Mouse (Mus musculus) liver, embryonic 15.5 days (tissue): ENCODE results near the gene Palmd. TPM values are rescaled to one million over a fixed set of nuclear protein-coding genes. Genes with fewer than 3 reads are reported as not detected.

ENCODE experiments used
- ATAC-seq: fragments of 200-750 bp; cut with Nextera tagmentation; 2 replicates; pipeline ENCODE4 v1.8.0; 2017; ENCODE audit warnings: moderate number of reproducible peaks, mild to moderate bottlenecking, moderate library complexity; ENCODE audit not compliant: insufficient read depth
- H3K27ac ChIP-seq: fragments of 300-500 bp; sonication (generic); replicated peaks from 2 replicates; pipeline ENCODE4 v1.5.1; 2015; ENCODE audit warnings: mild to moderate bottlenecking, inconsistent platforms
- H3K27me3 ChIP-seq: fragments of 300-500 bp; sonication (generic); 2 replicates; pipeline ENCODE4 v1.6.1; 2015; ENCODE audit warnings: mild to moderate bottlenecking, inconsistent platforms
- H3K36me3 ChIP-seq: fragments of 300-500 bp; sonication (generic); replicated peaks from 2 replicates; pipeline ENCODE4 v1.6.1; 2015; ENCODE audit warnings: moderate library complexity, mild to moderate bottlenecking, inconsistent platforms
- H3K4me1 ChIP-seq: fragments of 300-500 bp; sonication (generic); replicated peaks from 2 replicates; pipeline ENCODE4 v1.6.1; 2015; ENCODE audit warnings: inconsistent platforms
- H3K4me2 ChIP-seq: fragments of 300-500 bp; sonication (generic); 2 replicates; pipeline ENCODE4 v1.6.1; 2015; ENCODE audit warnings: moderate library complexity, mild to moderate bottlenecking, inconsistent platforms
- H3K4me3 ChIP-seq: fragments of 300-500 bp; sonication (generic); replicated peaks from 2 replicates; pipeline ENCODE4 v1.5.1; 2015; ENCODE audit warnings: mild to moderate bottlenecking, inconsistent platforms
- H3K9ac ChIP-seq: fragments of 300-500 bp; sonication (generic); 2 replicates; pipeline ENCODE4 v1.6.1; 2015; ENCODE audit warnings: moderate library complexity, mild to moderate bottlenecking, inconsistent platforms
- H3K9me3 ChIP-seq: fragments of 300-500 bp; sonication (generic); replicated peaks from 2 replicates; pipeline ENCODE4 v1.6.1; 2016; ENCODE audit warnings: inconsistent platforms
- WGBS: fragments of 180-500 bp; shearing (Covaris S2); methylation state at CpG from one replicate; pipeline ENCODE4 v1.1.7; 2015; ENCODE audit warnings: mixed read lengths; ENCODE audit not compliant: insufficient replicate concordance; 5-methylcytosine and 5-hydroxymethylcytosine counted together
- polyA plus RNA-seq: library from polyadenylated mRNA; unstranded; fragments of >200 nt; fragmentation: Nextera tagmentation; extraction: Ambion mirVana; gene quantifications from 2 replicates; pipeline ENCODE4 v1.2.1, GENCODE M21; 2015

The Palmd gene
- polyA plus RNA-seq, 1 experiment from 2014 or later = 3.5 TPM

DNA sequence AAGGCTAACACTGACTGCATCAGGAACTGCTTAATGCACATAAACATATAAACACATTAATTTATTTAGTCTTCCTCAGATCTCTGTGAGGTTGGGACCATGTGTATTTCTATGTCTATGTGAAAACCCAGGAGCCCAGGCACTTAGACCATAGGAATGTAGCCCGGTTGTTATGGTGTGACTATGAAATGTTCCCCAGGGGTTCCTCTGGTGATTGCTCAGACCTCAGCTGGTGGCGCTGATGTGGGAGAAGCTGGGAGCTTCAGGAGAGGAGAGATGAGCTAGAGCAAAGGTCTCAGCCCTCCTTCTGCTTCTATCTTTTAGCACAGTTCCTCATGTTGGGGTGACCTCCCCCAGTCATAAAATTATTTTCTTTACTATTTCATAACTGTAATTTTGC is 8.4 kb downstream of the Palmd start:
- Histone ChIP-seq H3K4me3 (no peak overlapping the region), H3K9me3 (no peaks in the 10 kb centered on the region), H3K4me2 (no peak overlapping the region), H3K4me1 (no peaks in the 10 kb centered on the region), H3K36me3 (no peaks in the 10 kb centered on the region), H3K27ac (no peak overlapping the region), H3K9ac (no peak overlapping the region), H3K27me3 (no peaks in the 10 kb centered on the region)
- ATAC-seq = no peak
- 72% methylated on average over 2 of the region's 2 CpGs for WGBS

DNA sequence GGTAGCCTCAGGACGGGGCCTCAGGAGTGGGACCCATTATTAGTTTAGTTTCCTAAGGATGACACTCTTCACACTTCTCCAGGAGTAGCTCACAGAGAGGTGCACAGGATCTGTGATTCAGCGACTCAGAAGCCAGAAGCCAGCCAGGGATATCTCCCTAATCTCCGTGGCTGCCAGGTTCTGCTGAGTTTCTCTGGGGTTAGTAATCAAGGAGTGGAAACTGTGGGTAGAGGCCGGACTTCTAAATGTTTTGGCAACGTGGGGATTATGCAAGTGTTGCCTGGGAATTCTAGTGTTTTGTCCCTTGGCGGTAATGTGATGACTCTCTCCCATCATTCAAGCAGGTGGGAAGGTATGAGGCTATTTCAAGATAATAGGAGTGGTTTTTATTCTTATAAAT is 13.7 kb downstream of the Palmd start:
- no peaks in the 10 kb centered on the region for H3K9me3 ChIP-seq
- no peak overlapping the region for H3K27ac ChIP-seq
- H3K4me2 ChIP-seq = no peak overlapping the region
- no peak overlapping the region for H3K9ac ChIP-seq
- H3K36me3 ChIP-seq = no peaks in the 10 kb centered on the region
- H3K27me3 ChIP-seq = no peaks in the 10 kb centered on the region
- no peak for ATAC-seq
- 54% methylated on average over 6 of the region's 6 CpGs for WGBS
- H3K4me3 ChIP-seq = no peak overlapping the region
- H3K4me1 ChIP-seq = peaks cover 7% of the 10 kb centered on the region; the same call in 1 of the 2 replicates

DNA sequence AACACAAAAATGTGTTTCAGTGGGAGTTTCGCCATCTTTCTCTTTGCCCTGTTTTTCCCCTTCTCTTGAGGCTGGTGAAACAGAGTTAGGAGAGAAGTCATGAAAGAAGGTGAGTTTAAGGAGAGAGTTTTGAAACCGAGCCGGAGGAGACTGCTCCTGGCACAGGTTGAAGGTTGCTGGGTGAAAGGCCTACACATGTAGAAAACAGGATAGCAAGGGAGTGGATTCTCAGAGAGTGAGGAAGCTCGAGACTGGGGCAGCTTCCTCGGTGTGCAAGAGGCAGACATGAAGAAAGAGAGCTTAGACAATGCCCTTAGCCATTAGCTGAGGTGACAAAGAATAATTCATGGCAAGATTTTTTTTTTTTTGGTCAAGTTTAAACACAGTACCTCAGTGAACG is 15.4 kb downstream of the Palmd start:
- H3K27ac ChIP-seq = no peak overlapping the region

GRCm38 (mm10) chr3:116952242-116952899 is 16.4 kb downstream of the Palmd start:
- WGBS = 65% methylated on average over 8 of the region's 8 CpGs
- Histone ChIP-seq H3K4me1 (peaks cover 7% of the 10 kb centered on the region; the same call in 1 of the 2 replicates), H3K4me3 (no peak overlapping the region), H3K9ac (no peak overlapping the region), H3K9me3 (no peaks in the 10 kb centered on the region), H3K27ac (no peak overlapping the region), H3K36me3 (no peaks in the 10 kb centered on the region), H3K27me3 (no peaks in the 10 kb centered on the region), H3K4me2 (no peak overlapping the region)
- no peak for ATAC-seq

More for the DNA sequence above, 15.4 kb downstream of the Palmd start:
- H3K4me2 ChIP-seq = no peak overlapping the region
- peaks cover 7% of the 10 kb centered on the region; the same call in 1 of the 2 replicates for H3K4me1 ChIP-seq
- no peaks in the 10 kb centered on the region for H3K36me3 ChIP-seq
- WGBS = 51% methylated on average over 6 of the region's 6 CpGs
- H3K4me3 ChIP-seq = no peak overlapping the region
- H3K27me3 ChIP-seq = no peaks in the 10 kb centered on the region
- no peak overlapping the region for H3K9ac ChIP-seq
- ATAC-seq = no peak
- H3K9me3 ChIP-seq = no peaks in the 10 kb centered on the region

- no peaks in the 10 kb centered on the region for H3K9me3 ChIP-seq
- H3K4me3 ChIP-seq = no peak overlapping the region
- H3K4me2 ChIP-seq = no peak overlapping the region
- no peak overlapping the region for H3K9ac ChIP-seq
- peaks cover 7% of the 10 kb centered on the region; the same call in 1 of the 2 replicates for H3K4me1 ChIP-seq
- H3K27me3 ChIP-seq = no peaks in the 10 kb centered on the region
- no peaks in the 10 kb centered on the region for H3K36me3 ChIP-seq
- no peak overlapping the region; the same call in 1 of the 2 replicates for H3K27ac ChIP-seq
- WGBS = 62% methylated on average over 3 of the region's 3 CpGs
- no peak for ATAC-seq
Observed at GRCm38 (mm10) chr3:116951489-116951888, 17.3 kb downstream of the Palmd start.

- Histone ChIP-seq H3K4me3 (no peak overlapping the region), H3K27ac (no peak overlapping the region), H3K4me1 (peaks cover 7% of the 10 kb centered on the region; the same call in 1 of the 2 replicates), H3K4me2 (no peak overlapping the region), H3K9ac (no peak overlapping the region), H3K27me3 (no peaks in the 10 kb centered on the region), H3K9me3 (no peaks in the 10 kb centered on the region), H3K36me3 (no peaks in the 10 kb centered on the region)
- 50% methylated on average over 6 of the region's 6 CpGs for WGBS
- peak; percentile 67 for ATAC-seq
Observed at GRCm38 (mm10) chr3:116950665-116951115, 18.1 kb downstream of the Palmd start.

- H3K4me3 ChIP-seq = no peak overlapping the region
- WGBS = 55% methylated on average over 4 of the region's 4 CpGs
- peaks cover 1% of the 10 kb centered on the region; the same call in 1 of the 2 replicates for H3K4me1 ChIP-seq
- no peaks in the 10 kb centered on the region for H3K27me3 ChIP-seq
- no peaks in the 10 kb centered on the region for H3K36me3 ChIP-seq
- ATAC-seq = no peak
- no peak overlapping the region for H3K9ac ChIP-seq
- H3K9me3 ChIP-seq = no peaks in the 10 kb centered on the region
- no peak overlapping the region for H3K27ac ChIP-seq
- no peak overlapping the region for H3K4me2 ChIP-seq
Observed at GRCm38 (mm10) chr3:116946476-116946875, 22.3 kb downstream of the Palmd start.

DNA sequence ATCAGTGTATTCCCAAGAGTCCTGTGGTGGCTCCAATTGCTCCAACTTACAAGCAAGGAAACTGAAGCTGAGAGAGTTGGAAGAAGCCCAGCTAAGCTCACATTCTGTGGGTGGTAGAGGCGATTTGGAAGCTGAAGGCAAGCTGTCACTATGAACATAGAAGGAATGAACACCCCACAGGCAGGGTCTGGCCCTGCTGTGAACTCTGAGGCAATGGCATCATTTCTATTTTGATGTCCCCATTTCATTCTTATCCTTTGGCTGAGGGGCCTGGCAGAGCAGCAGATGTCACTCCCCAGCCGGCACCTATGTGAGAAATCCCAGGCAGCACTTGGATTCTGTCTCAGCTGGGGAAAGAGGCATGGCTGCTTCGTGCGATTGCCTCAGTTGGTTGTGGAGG is 25.4 kb downstream of the Palmd start:
- no peaks in the 10 kb centered on the region for H3K36me3 ChIP-seq
- no peak for ATAC-seq
- no peak overlapping the region for H3K9ac ChIP-seq
- H3K9me3 ChIP-seq = no peaks in the 10 kb centered on the region
- no peak overlapping the region for H3K4me2 ChIP-seq
- no peaks in the 10 kb centered on the region for H3K27me3 ChIP-seq
- 63% methylated on average over 4 of the region's 4 CpGs for WGBS
- H3K4me1 ChIP-seq = no peaks in the 10 kb centered on the region
- no peak overlapping the region for H3K4me3 ChIP-seq
- H3K27ac ChIP-seq = no peak overlapping the region

GRCm38 (mm10) chr3:116942751-116943150 is 26.0 kb downstream of the Palmd start:
- no peak for ATAC-seq
- H3K4me3 ChIP-seq = no peak overlapping the region
- no peak overlapping the region for H3K27ac ChIP-seq
- 66% methylated on average over 6 of the region's 6 CpGs for WGBS
- H3K9me3 ChIP-seq = no peaks in the 10 kb centered on the region
- H3K9ac ChIP-seq = no peak overlapping the region
- H3K4me1 ChIP-seq = no peaks in the 10 kb centered on the region
- no peaks in the 10 kb centered on the region for H3K36me3 ChIP-seq
- H3K4me2 ChIP-seq = no peak overlapping the region
- H3K27me3 ChIP-seq = no peaks in the 10 kb centered on the region

- H3K27me3 ChIP-seq = no peaks in the 10 kb centered on the region
- no peaks in the 10 kb centered on the region for H3K9me3 ChIP-seq
- no peaks in the 10 kb centered on the region for H3K4me1 ChIP-seq
- no peak overlapping the region for H3K27ac ChIP-seq
- ATAC-seq = no peak
- WGBS = 77% methylated on average over 1 of the region's 1 CpGs
- no peak overlapping the region for H3K4me2 ChIP-seq
- H3K4me3 ChIP-seq = no peak overlapping the region
- no peaks in the 10 kb centered on the region for H3K36me3 ChIP-seq
- no peak overlapping the region for H3K9ac ChIP-seq
Observed at GRCm38 (mm10) chr3:116941559-116942117, 27.1 kb downstream of the Palmd start.

GRCm38 (mm10) chr3:116940804-116941558 is 27.8 kb downstream of the Palmd start:
- 59% methylated on average over 10 of the region's 10 CpGs for WGBS
- Histone ChIP-seq H3K9me3 (no peaks in the 10 kb centered on the region), H3K4me3 (no peak overlapping the region), H3K9ac (no peak overlapping the region), H3K4me2 (no peak overlapping the region), H3K27me3 (no peaks in the 10 kb centered on the region), H3K36me3 (no peaks in the 10 kb centered on the region), H3K27ac (no peak overlapping the region), H3K4me1 (no peaks in the 10 kb centered on the region)
- ATAC-seq = no peak
